Mouse (Mus musculus) neutrophil, adult 59 days (primary cell): ENCODE results near the gene Ranbp10. TPM values are rescaled to one million over a fixed set of nuclear protein-coding genes. Genes with fewer than 3 reads are reported as not detected.

Source experiments
- total RNA-seq, 2 experiments: library from RNA; stranded (reverse); gene quantifications; 1 replicate in 1 of 2; 2 replicates in 1 of 2; pipeline ENCODE4 v1.2.4; 2023

Gene Ranbp10
- 10 to 100 TPM; 21.9 to 25.2 TPM for total RNA-seq

DNA sequence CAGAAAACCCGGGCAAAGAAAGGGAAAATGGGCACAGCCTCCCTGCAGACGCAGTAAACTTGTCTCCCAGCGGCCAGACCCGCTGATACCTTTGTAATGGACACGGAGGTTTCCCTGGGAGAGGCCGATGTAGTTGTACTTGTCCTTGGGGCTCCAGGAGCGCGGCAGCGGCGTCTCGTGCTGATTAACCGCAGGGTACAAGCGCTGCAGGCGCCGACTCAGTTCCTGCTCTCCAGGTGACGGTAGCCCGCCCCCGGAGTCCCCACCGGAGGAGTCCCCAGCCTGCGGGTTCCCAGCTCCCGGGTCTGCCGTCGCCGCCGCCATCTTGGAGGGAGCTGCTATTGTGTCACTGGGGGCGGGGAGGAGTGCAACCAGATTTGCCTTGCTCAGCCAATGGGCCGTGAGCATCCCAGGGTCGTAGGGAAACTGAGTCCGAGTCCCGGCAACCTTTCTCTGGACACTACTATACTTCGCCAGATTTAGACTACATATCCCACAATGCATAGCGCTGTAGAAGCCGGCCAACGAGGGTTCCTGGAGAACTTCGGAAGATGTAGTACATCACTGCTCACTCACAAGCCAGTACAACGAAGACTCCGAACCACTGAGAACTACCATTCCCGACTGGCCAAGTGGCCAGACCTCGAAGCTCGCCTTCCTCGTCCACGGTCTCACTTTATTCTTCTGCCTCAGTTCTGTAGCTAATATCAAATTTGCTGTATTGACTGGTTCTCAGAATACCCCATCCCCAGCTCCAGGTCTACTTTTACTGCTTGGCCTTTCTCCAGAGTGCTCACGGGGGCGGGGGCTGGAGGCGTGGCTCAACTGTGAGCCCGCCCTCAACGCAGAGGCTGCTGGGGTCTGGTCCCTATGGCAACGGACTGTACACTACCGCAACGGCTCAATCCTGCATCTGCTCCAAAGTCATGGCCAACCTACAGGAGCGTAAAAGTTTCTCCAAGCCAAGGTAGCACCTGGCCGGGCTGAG, at the start of gene Ranbp10, which contains the start of gene Tsnaxip1:
Ranbp10 (minus strand) TSS at position 490 of the 988 bp plus-strand sequence.
Tsnaxip1 (plus strand) TSS at position 871 of the 988 bp plus-strand sequence.

DNA sequence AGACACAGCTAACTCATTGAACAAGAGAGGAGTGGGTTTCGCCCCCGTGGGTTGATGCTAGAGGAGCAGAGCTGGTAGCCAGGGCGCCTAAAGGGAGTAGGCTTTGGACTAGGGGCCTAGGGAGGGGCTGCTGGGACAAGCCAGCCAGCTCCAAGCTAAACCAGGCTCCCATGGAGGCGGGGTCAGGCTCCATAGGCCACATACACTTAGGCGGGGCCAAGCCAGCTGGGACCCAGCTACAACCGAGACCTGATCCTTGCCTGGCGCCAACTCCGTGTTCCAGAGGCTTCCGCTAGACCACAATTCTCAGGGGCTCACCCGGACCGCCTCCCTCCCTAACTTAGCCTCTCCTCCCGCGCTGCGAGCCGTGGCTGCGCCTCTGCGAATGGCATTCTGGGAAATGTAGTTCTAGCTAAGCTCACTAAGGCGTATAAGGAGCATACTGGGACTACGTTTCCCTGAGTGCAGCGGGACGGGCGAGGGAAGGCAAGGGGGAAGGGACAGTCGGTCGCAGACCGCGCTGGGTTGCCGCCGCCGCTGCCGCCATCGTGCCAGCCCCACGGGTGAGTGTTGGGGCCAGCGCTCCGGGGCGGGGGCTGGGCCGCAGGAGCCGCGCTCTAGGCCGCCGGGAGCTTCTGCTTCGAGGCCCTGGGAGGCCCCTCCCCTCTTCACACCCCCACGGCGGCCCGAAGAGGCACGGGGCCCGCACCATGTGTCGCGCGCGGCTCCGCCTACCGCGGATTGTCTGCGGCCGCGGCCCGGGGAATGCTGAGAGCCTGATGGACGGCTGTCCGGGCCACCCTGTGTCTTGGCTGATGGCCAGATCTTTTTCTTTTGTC, 33.2 kb upstream of the Ranbp10 start, which contains the start of gene Nutf2:
Nutf2 (plus strand) TSS at position 438 of the 839 bp plus-strand sequence.

DNA sequence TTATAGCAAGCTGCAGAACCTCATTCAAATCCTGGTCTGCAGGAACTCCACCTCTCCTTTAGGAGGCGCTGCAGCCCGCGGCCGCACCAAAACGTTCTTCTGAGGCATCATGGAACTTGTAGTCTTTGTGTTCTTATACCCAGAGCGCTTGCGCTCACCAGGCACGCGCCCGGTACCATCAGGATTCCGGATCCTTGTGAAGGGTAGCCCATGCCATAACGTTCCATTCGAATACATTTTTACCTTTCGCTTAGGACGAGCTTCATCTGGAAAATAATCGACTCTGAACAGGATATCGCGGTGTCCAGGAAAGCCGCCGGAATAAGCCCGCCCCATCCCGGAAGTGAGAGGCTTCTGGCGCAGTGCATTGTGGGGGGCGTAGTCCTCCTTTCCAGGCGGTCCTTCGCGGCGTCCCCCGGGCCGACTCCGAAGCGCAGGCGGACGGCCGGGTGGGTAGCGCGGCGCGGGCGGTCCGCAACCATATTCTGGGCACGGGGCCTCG, 27.6 kb upstream of the Ranbp10 start, which contains the start of gene Thap11:
Thap11 (plus strand) TSS at position 418 of the 502 bp plus-strand sequence.

DNA sequence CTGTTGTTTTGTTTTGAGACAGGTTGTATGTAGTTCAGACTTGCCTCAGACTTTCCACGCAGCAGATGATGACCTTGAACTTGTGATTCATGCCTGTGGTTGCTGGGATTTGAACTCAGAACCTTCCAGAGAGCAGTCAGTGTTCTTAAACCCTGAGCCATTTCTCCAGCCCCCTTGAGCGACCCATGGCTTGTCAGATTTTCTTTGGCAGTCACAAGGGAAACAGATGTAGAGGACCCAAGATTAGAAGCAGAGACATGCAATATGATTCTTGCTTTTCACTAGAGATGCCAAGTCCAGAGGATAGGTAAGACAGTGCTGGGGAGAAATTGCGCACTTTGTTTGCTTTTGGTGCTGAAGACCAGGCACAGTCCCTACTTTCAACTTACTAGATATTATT, 26.0 kb upstream of the Ranbp10 start, which contains the start of gene Cenpt:
Cenpt (minus strand) TSS at position 101 of the 400 bp plus-strand sequence.

DNA sequence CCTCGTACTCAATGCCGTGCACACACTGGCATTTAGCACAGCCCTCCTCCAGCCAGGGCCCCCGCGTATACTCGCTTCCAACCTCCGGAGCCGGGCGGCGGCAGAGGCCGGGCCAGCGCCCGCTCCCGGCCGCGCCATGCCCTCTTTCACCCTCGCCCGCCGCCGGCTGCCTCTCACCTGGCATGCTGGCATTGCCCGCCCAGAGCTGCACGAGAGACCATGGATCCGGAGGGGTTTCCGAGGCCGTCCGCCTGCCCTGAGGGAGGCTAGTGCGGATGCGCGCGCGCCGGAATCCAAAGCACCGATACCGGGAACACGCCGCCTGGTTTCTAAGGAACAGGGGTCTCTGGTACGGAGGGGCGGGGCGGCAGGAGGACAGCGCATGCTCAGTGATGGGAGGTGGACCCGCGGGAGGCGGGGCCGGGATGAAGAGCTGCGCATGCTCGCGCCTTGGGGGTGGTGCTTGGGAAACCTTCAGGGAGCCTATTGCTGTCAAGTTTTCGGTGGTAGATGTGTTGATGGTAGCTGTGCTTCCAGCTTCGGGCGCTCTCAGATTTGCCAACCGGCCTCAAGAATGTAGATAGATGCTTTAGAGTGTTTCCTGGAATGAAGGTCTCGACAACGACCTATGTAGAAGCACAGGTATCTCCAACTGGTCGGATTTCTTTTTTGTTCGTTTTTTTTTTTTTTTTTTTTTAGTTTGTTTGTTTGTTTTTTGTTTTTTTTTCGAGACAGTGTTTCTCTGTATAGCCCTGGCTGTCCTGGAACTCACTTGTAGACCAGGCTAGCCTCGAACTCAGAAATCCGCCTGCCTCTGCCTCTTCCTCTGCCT, 68.7 kb downstream of the Ranbp10 start, which contains the start of gene Gfod2:
Gfod2 (minus strand) TSS at position 388 of the 832 bp plus-strand sequence.

Other genes starting within 250 kb of the Ranbp10 start
- gene Ripor1, start 222.1 kb downstream of the Ranbp10 start, total RNA-seq, result 10 to 100 TPM; 15.2 to 17.7 TPM
- gene Ctcf, start 190.8 kb downstream of the Ranbp10 start, total RNA-seq, result 100 to 1,000 TPM in 1 of 2 experiments, 10 to 100 TPM in 1; 93.2 to 103 TPM
- gene Agrp, start 190.0 kb downstream of the Ranbp10 start, total RNA-seq, result not detected
- gene Carmil2, start 141.1 kb downstream of the Ranbp10 start, total RNA-seq, result 1 to 10 TPM; 9.4 to 9.7 TPM
- 10 to 100 TPM; 26.9 to 32.0 TPM for gene Acd, start 126.2 kb downstream of the Ranbp10 start, total RNA-seq
- 1 to 10 TPM; 4.0 to 6.4 TPM for gene Pard6a, start 126.2 kb downstream of the Ranbp10 start, total RNA-seq
- not detected for gene 4933405L10Rik, start 119.7 kb downstream of the Ranbp10 start, total RNA-seq
- 1 to 10 TPM; 6.8 to 9.5 TPM for gene Enkd1, start 119.1 kb downstream of the Ranbp10 start, total RNA-seq
- under 1 TPM; 0.51 to 0.62 TPM for gene Gfod2, start 68.7 kb downstream of the Ranbp10 start, total RNA-seq
- gene Tsnaxip1, start 381 bp upstream of the Ranbp10 start, total RNA-seq, result not detected
- 10 to 100 TPM; 13.5 to 17.1 TPM for gene Cenpt, start 25.9 kb upstream of the Ranbp10 start, total RNA-seq
- gene Thap11, start 27.8 kb upstream of the Ranbp10 start, total RNA-seq, result 10 to 100 TPM; 32.8 to 39.9 TPM
- gene Nutf2, start 33.2 kb upstream of the Ranbp10 start, total RNA-seq, result 10 to 100 TPM; 22.8 to 35.5 TPM
- gene Edc4, start 53.5 kb upstream of the Ranbp10 start, total RNA-seq, result 10 to 100 TPM; 32.0 to 38.0 TPM
- not detected for gene Nrn1l, start 66.2 kb upstream of the Ranbp10 start, total RNA-seq
- gene Pskh1, start 73.1 kb upstream of the Ranbp10 start, total RNA-seq, result 10 to 100 TPM; 11.6 to 12.7 TPM
- under 1 TPM in 1 of 2 experiments, not detected in 1; 0.98 TPM for gene Ctrl, start 106.5 kb upstream of the Ranbp10 start, total RNA-seq
- 10 to 100 TPM; 76.7 to 93.4 TPM for gene Psmb10, start 111.1 kb upstream of the Ranbp10 start, total RNA-seq
- not detected for gene Lcat, start 116.0 kb upstream of the Ranbp10 start, total RNA-seq
- 1 to 10 TPM; 5.8 to 6.9 TPM for gene Slc12a4, start 138.7 kb upstream of the Ranbp10 start, total RNA-seq
- gene Dpep3, start 152.1 kb upstream of the Ranbp10 start, total RNA-seq, result under 1 TPM in 1 of 2 experiments, not detected in 1; 0.22 TPM
- gene Dus2, start 164.0 kb upstream of the Ranbp10 start, total RNA-seq, result 1 to 10 TPM; 4.9 to 5.8 TPM
- under 1 TPM in 1 of 2 experiments, not detected in 1; 0.33 TPM for gene Dpep2nb, start 178.6 kb upstream of the Ranbp10 start, total RNA-seq
- gene Ddx28, start 184.5 kb upstream of the Ranbp10 start, total RNA-seq, result 1 to 10 TPM; 6.7 to 8.6 TPM
- 10 to 100 TPM; 47.5 to 51.6 TPM for gene Nfatc3, start 231.5 kb upstream of the Ranbp10 start, total RNA-seq